Mouse (Mus musculus): ENCODE results near the gene Acot3. TPM values are rescaled to one million over a fixed set of nuclear protein-coding genes. Genes with fewer than 3 reads are reported as not detected.
A peak's percentile ranks its signal among the peaks of the same experiment; 100 is the strongest.

Gene Acot3
- total and polyA plus RNA-seq, 3 experiments: not detected

- no peak for TF ChIP-seq IRF4 (IDR thresholded peaks at IDR 0.05; ENCODE audit: low read depth, low read length)
- peak in 1 of 2 experiments; percentile 27; a peak in 2 of 4 replicates for TF ChIP-seq CTCF (conservative IDR thresholded peaks at IDR 0.05 in 1 of 2, IDR thresholded peaks at IDR 0.05 in 1 of 2; ENCODE audit: low read depth in 2 of 2, low read length in 2 of 2)
- H3K27ac ChIP-seq (ENCODE audit: insufficient read depth, low read depth): no peak overlapping the region
- H3K4me3 ChIP-seq (replicated peaks in 1 of 3; ENCODE audit: low read depth in 2 of 3, low read length in 2 of 3, poor library complexity in 1 of 3): no peak overlapping the region
- in situ Hi-C loops (cut with MboI; ENCODE audit: low pct_ligation_motif_present, low pct_unique_long_range_greater_than_20kb, low sequenced_read_pairs): no loop called here
- peaks cover 6 to 20% of the 10 kb centered on the region in 2 experiments for H3K4me1 ChIP-seq (ENCODE audit: control insufficient read depth in 1 of 2, insufficient read depth in 2 of 2)
- no peak overlapping the region for H3K9ac ChIP-seq (ENCODE audit: insufficient read depth, low read depth)
- no peak overlapping the region for H3K4me2 ChIP-seq (ENCODE audit: insufficient read depth, low read depth, poor library complexity, severe bottlenecking)
- dilution Hi-C loops (cut with MboI; ENCODE audit: extremely low pct_ligation_motif_present, extremely low pct_unique_long_range_greater_than_20kb, low sequenced_read_pairs): no loop called here
- H3K9me3 ChIP-seq (replicated peaks; ENCODE audit: low read length): no peaks in the 10 kb centered on the region
- no peaks in the 10 kb centered on the region for H3K27me3 ChIP-seq (replicated peaks)
- H3K79me2 ChIP-seq (replicated peaks; ENCODE audit: control insufficient read depth, extremely low read depth, insufficient read depth, poor library complexity, severe bottlenecking): no peaks in the 10 kb centered on the region
- H3K36me3 ChIP-seq (replicated peaks in 1 of 2; ENCODE audit: control insufficient read depth in 1 of 2, insufficient read depth in 1 of 2, low read length in 1 of 2): no peaks in the 10 kb centered on the region
- no peak for DNase-seq (ENCODE audit: extremely low read depth)
Observed at GRCm38 (mm10) chr12:84109924-84110323, 58.0 kb downstream of the Acot3 start.

Other genes starting within 250 kb of the Acot3 start
- 5.7 and 6.2 TPM in 2 replicates for gene Numb, start 130.2 kb upstream of the Acot3 start, total RNA-seq (2012; rRNA removed)
- gene Numb, start 130.2 kb upstream of the Acot3 start, total RNA-seq (2014; rRNA removed): 5.0 and 5.3 TPM in 2 replicates
- 5.7 and 6.9 TPM in 2 replicates for gene Numb, start 130.2 kb upstream of the Acot3 start, polyA plus RNA-seq (2012; ENCODE audit: insufficient read length, low read depth)
- 31.9 and 41.5 TPM in 2 replicates for gene Riox1, start 101.5 kb upstream of the Acot3 start, total RNA-seq (2012; rRNA removed)
- 27.4 and 29.5 TPM in 2 replicates for gene Riox1, start 101.5 kb upstream of the Acot3 start, total RNA-seq (2014; rRNA removed)
- 33.5 and 34.3 TPM in 2 replicates for gene Riox1, start 101.5 kb upstream of the Acot3 start, polyA plus RNA-seq (2012; ENCODE audit: insufficient read length, low read depth)
- gene Heatr4, start 67.3 kb upstream of the Acot3 start, total RNA-seq (2012; rRNA removed): not detected in 2 replicates
- not detected in 2 replicates for gene Heatr4, start 67.3 kb upstream of the Acot3 start, total RNA-seq (2014; rRNA removed)
- 0.08 TPM in 1 of 2 replicates, not detected in the other for gene Heatr4, start 67.3 kb upstream of the Acot3 start, polyA plus RNA-seq (2012; ENCODE audit: insufficient read length, low read depth)
- gene Acot2, start 64.3 kb upstream of the Acot3 start, total RNA-seq (2012; rRNA removed): 10.2 and 13.2 TPM in 2 replicates
- gene Acot2, start 64.3 kb upstream of the Acot3 start, total RNA-seq (2014; rRNA removed): 9.7 and 9.8 TPM in 2 replicates
- gene Acot2, start 64.3 kb upstream of the Acot3 start, polyA plus RNA-seq (2012; ENCODE audit: insufficient read length, low read depth): 6.6 and 7.2 TPM in 2 replicates
- 0.42 TPM in 1 of 2 replicates, not detected in the other for gene Acot1, start 42.7 kb upstream of the Acot3 start, total RNA-seq (2012; rRNA removed)
- not detected in 2 replicates for gene Acot1, start 42.7 kb upstream of the Acot3 start, total RNA-seq (2014; rRNA removed)
- gene Acot1, start 42.7 kb upstream of the Acot3 start, polyA plus RNA-seq (2012; ENCODE audit: insufficient read length, low read depth): not detected in 2 replicates
- gene Acot4, start 13.8 kb upstream of the Acot3 start, total RNA-seq (2012; rRNA removed): not detected in 2 replicates
- not detected in 2 replicates for gene Acot4, start 13.8 kb upstream of the Acot3 start, total RNA-seq (2014; rRNA removed)
- gene Acot4, start 13.8 kb upstream of the Acot3 start, polyA plus RNA-seq (2012; ENCODE audit: insufficient read length, low read depth): not detected in 2 replicates
- not detected in 2 replicates for gene Gm49366, start 13.2 kb upstream of the Acot3 start, total RNA-seq (2012; rRNA removed)
- gene Gm49366, start 13.2 kb upstream of the Acot3 start, total RNA-seq (2014; rRNA removed): not detected in 2 replicates
- gene Gm49366, start 13.2 kb upstream of the Acot3 start, polyA plus RNA-seq (2012; ENCODE audit: insufficient read length, low read depth): not detected in 2 replicates
- not detected in 2 replicates for gene Acot5, start 17.2 kb downstream of the Acot3 start, total RNA-seq (2012; rRNA removed)
- gene Acot5, start 17.2 kb downstream of the Acot3 start, total RNA-seq (2014; rRNA removed): not detected in 2 replicates
- not detected in 2 replicates for gene Acot5, start 17.2 kb downstream of the Acot3 start, polyA plus RNA-seq (2012; ENCODE audit: insufficient read length, low read depth)
- gene Acot6, start 48.5 kb downstream of the Acot3 start, total RNA-seq (2012; rRNA removed): 0.04 TPM in 1 of 2 replicates, not detected in the other
- 0.08 and 0.11 TPM in 2 replicates for gene Acot6, start 48.5 kb downstream of the Acot3 start, total RNA-seq (2014; rRNA removed)
- gene Acot6, start 48.5 kb downstream of the Acot3 start, polyA plus RNA-seq (2012; ENCODE audit: insufficient read length, low read depth): not detected in 2 replicates
- 1.4 and 1.6 TPM in 2 replicates for gene Dnal1, start 62.2 kb downstream of the Acot3 start, total RNA-seq (2012; rRNA removed)
- 0.84 and 1.7 TPM in 2 replicates for gene Dnal1, start 62.2 kb downstream of the Acot3 start, total RNA-seq (2014; rRNA removed)
- gene Dnal1, start 62.2 kb downstream of the Acot3 start, polyA plus RNA-seq (2012; ENCODE audit: insufficient read length, low read depth): 2.1 and 2.9 TPM in 2 replicates
- 0.13 and 0.21 TPM in 2 replicates for gene Pnma1, start 96.3 kb downstream of the Acot3 start, total RNA-seq (2012; rRNA removed)
- gene Pnma1, start 96.3 kb downstream of the Acot3 start, total RNA-seq (2014; rRNA removed): not detected in 2 replicates
- 0.30 TPM in 2 replicates for gene Pnma1, start 96.3 kb downstream of the Acot3 start, polyA plus RNA-seq (2012; ENCODE audit: insufficient read length, low read depth)
- 5.6 TPM in 2 replicates for gene Elmsan1, start 166.7 kb downstream of the Acot3 start, total RNA-seq (2012; rRNA removed)
- 2.0 and 2.2 TPM in 2 replicates for gene Elmsan1, start 166.7 kb downstream of the Acot3 start, total RNA-seq (2014; rRNA removed)
- 12.4 and 14.3 TPM in 2 replicates for gene Elmsan1, start 166.7 kb downstream of the Acot3 start, polyA plus RNA-seq (2012; ENCODE audit: insufficient read length, low read depth)
- gene Ptgr2, start 233.1 kb downstream of the Acot3 start, total RNA-seq (2012; rRNA removed): 47.1 and 47.8 TPM in 2 replicates
- 46.0 and 46.6 TPM in 2 replicates for gene Ptgr2, start 233.1 kb downstream of the Acot3 start, total RNA-seq (2014; rRNA removed)
- 47.1 and 51.3 TPM in 2 replicates for gene Ptgr2, start 233.1 kb downstream of the Acot3 start, polyA plus RNA-seq (2012; ENCODE audit: insufficient read length, low read depth)